Mouse (Mus musculus) limb, embryonic 15.5 days (tissue): ENCODE results near the gene Rlbp1. TPM values are rescaled to one million over a fixed set of nuclear protein-coding genes. Genes with fewer than 3 reads are reported as not detected.

Experiments used
- ATAC-seq: fragments of 200-750 bp; cut with Nextera tagmentation; 2 replicates; pipeline ENCODE4 v1.8.0; 2017; ENCODE audit warnings: low read depth, moderate TSS enrichment; ENCODE audit not compliant: insufficient number of reproducible peaks, low FRiP score, low TSS enrichment
- H3K27ac ChIP-seq: fragments of 300-500 bp; sonication (generic); 2 replicates; pipeline ENCODE4 v1.5.1; 2015; ENCODE audit warnings: moderate library complexity, mild to moderate bottlenecking, inconsistent platforms
- H3K27me3 ChIP-seq: fragments of 300-500 bp; sonication (generic); 2 replicates; pipeline ENCODE4 v1.6.1; 2015; ENCODE audit warnings: inconsistent platforms
- H3K36me3 ChIP-seq: fragments of 300-500 bp; sonication (generic); 2 replicates; pipeline ENCODE4 v1.6.1; 2015; ENCODE audit warnings: inconsistent platforms
- H3K4me1 ChIP-seq: fragments of 300-500 bp; sonication (generic); 2 replicates; pipeline ENCODE4 v1.6.1; 2015; ENCODE audit warnings: inconsistent platforms
- H3K4me2 ChIP-seq: fragments of 300-500 bp; sonication (generic); 2 replicates; pipeline ENCODE4 v1.6.1; 2015; ENCODE audit warnings: mild to moderate bottlenecking, inconsistent platforms
- H3K4me3 ChIP-seq: fragments of 300-500 bp; sonication (generic); 2 replicates; pipeline ENCODE4 v1.5.1; 2015; ENCODE audit warnings: mild to moderate bottlenecking, inconsistent platforms
- H3K9ac ChIP-seq: fragments of 300-500 bp; sonication (generic); 2 replicates; pipeline ENCODE4 v1.6.1; 2015; ENCODE audit warnings: inconsistent platforms
- H3K9me3 ChIP-seq: fragments of 300-500 bp; sonication (generic); 2 replicates; pipeline ENCODE4 v1.6.1; 2016; ENCODE audit warnings: inconsistent platforms
- WGBS: fragments of 180-500 bp; shearing (Covaris S2); methylation state at CpG from one replicate; pipeline ENCODE4 v1.1.7; 2015; 5-methylcytosine and 5-hydroxymethylcytosine counted together
- polyA plus RNA-seq: library from polyadenylated mRNA; unstranded; fragments of >200 nt; fragmentation: Nextera tagmentation; extraction: Ambion mirVana; gene quantifications from 2 replicates; pipeline ENCODE4 v1.2.1, GENCODE M21; 2015

The Rlbp1 gene
- polyA plus RNA-seq, result 1.1 and 2.0 TPM in 2 replicates

DNA sequence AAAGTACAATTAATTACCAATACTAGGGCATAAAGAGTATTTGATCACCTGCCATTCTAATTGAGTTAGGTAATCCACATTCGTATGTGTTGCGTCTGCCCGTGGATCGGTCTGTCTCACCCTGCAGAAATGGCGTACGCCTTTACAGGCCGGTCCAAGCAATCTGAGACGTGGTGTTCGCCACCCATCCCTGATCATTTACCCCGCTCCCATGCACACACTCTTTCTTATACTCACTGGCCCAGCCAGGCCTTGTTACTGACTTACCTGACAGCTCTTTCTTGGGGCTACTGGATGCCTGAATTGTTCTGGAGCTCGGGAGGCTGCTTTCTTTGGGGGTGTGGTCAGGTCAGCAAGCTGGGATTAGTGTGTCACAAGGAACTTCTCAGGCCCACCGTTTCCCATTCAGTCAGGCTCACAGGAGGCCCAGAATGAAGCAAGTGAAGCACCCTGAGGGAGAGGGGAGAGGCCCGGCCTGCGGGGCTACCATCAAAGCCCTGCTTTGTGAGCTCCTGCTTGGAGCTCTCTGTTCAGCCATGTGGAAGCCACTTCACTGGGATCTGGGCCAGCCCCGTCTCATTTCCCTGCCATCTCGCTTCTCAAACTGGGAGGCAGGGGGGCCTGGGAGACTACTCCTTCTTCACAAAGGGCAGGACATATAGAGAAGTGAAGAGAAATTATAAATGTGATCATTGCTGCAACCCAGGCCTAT, at the start of gene Rlbp1:
Rlbp1 (minus strand) TSS at position 627 of the 712 bp plus-strand sequence.
- Histone ChIP-seq H3K9me3 (no peaks in the 10 kb centered on the region), H3K4me1 (peaks cover 10% of the 10 kb centered on the region; the same call in 1 of the 2 replicates), H3K9ac (no peak within 1 kb of the TSS), H3K4me2 (no peak within 1 kb of the TSS), H3K27me3 (no peaks in the 10 kb centered on the region), H3K4me3 (no peak within 1 kb of the TSS), H3K27ac (peak within 1 kb of the TSS; percentile 19; the same call in 1 of the 2 replicates), H3K36me3 (no peaks in the 10 kb centered on the region)
- 68% methylated on average over 16 of the region's 16 CpGs for WGBS
- no peak for ATAC-seq

- H3K9ac ChIP-seq, result no peak overlapping the region
- no peak overlapping the region for H3K4me3 ChIP-seq
- H3K27ac ChIP-seq, result no peak overlapping the region
- H3K36me3 ChIP-seq, result no peaks in the 10 kb centered on the region
- no peak for ATAC-seq
- no peaks in the 10 kb centered on the region for H3K27me3 ChIP-seq
- H3K9me3 ChIP-seq, result no peaks in the 10 kb centered on the region
- H3K4me2 ChIP-seq, result no peak overlapping the region
- 71% methylated on average over 5 of the region's 5 CpGs for WGBS
- no peaks in the 10 kb centered on the region for H3K4me1 ChIP-seq
Observed at GRCm38 (mm10) chr7:79428243-79428642, 41.4 kb upstream of the Rlbp1 start.

DNA sequence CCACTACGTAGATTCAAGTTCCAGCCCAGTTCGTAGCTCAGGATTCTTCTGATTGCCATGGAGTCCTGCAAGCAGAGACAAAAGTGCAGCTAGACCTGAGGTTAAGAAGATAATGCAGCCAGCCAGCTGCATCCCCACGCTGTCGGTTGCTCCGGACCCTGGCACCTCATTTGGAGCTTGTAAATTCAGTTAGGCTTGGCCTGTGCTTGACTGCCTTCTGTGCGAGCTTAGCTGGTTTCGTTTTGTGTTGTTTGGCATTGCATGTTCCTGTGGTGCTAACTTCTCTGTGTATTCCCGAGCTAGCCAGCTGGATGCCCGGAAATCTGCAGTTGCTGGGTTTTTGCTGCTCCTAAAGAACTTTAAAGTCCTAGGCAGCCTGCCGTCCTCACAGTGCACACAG, 39.0 kb upstream of the Rlbp1 start:
- Histone ChIP-seq H3K27ac (no peak overlapping the region), H3K9me3 (no peaks in the 10 kb centered on the region), H3K9ac (no peak overlapping the region), H3K4me2 (no peak overlapping the region), H3K36me3 (no peaks in the 10 kb centered on the region), H3K4me1 (no peaks in the 10 kb centered on the region), H3K4me3 (no peak overlapping the region), H3K27me3 (no peaks in the 10 kb centered on the region)
- no peak for ATAC-seq
- WGBS, result 70% methylated on average over 10 of the region's 10 CpGs

GRCm38 (mm10) chr7:79422876-79423275, 36.0 kb upstream of the Rlbp1 start:
- no peak overlapping the region for H3K4me3 ChIP-seq
- H3K4me2 ChIP-seq, result no peak overlapping the region
- H3K27ac ChIP-seq, result no peak overlapping the region
- 91% methylated on average over 10 of the region's 10 CpGs for whole genome bisulfite sequencing
- H3K9ac ChIP-seq, result no peak overlapping the region
- H3K9me3 ChIP-seq, result no peaks in the 10 kb centered on the region
- no peak for ATAC-seq
- H3K27me3 ChIP-seq, result no peaks in the 10 kb centered on the region
- H3K36me3 ChIP-seq, result 0 out of 2 replicates have a peak, but pooled peaks cover 2% of the 10 kb centered on the region
- no peaks in the 10 kb centered on the region for H3K4me1 ChIP-seq

DNA sequence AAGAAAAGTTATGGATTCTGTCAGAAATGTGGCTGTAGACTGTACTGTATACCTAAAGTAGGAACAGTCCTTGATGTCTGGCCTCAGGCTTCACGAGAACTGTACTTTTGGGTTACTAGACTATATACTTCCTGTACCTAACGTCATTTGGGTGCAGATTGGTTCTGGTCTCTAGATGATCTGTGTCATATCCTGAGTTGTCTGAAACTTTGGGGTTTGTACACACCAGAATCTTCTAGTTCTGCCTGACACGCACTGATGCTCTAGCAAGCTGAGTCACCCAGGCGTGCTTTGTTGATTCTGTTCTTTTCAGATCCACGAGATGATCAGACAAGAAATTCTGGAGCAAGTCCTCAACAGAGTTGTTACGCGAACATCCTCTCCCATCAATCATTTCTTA, 33.1 kb upstream of the Rlbp1 start:
- WGBS, result 87% methylated on average over 7 of the region's 7 CpGs
- 0 out of 2 replicates have a peak, but pooled peaks cover 2% of the 10 kb centered on the region for H3K36me3 ChIP-seq
- no peak overlapping the region for H3K4me2 ChIP-seq
- no peaks in the 10 kb centered on the region for H3K9me3 ChIP-seq
- H3K4me1 ChIP-seq, result peaks cover 2% of the 10 kb centered on the region; the same call in 1 of the 2 replicates
- H3K9ac ChIP-seq, result no peak overlapping the region
- H3K27ac ChIP-seq, result no peak overlapping the region
- no peaks in the 10 kb centered on the region for H3K27me3 ChIP-seq
- H3K4me3 ChIP-seq, result no peak overlapping the region
- ATAC-seq, result no peak

GRCm38 (mm10) chr7:79414449-79415375, 27.9 kb upstream of the Rlbp1 start:
- Histone ChIP-seq H3K36me3 (0 out of 2 replicates have a peak, but pooled peaks cover 2% of the 10 kb centered on the region), H3K27ac (0 out of 2 replicates have a peak overlapping the region, but pooled peaks have one; percentile 1), H3K4me1 (peaks cover 2% of the 10 kb centered on the region; the same call in 1 of the 2 replicates), H3K4me2 (peak overlapping the region; percentile 30), H3K4me3 (no peak overlapping the region), H3K27me3 (no peaks in the 10 kb centered on the region), H3K9ac (no peak overlapping the region), H3K9me3 (no peaks in the 10 kb centered on the region)
- no peak for ATAC-seq
- WGBS, result 32% methylated on average over 18 of the region's 18 CpGs

DNA sequence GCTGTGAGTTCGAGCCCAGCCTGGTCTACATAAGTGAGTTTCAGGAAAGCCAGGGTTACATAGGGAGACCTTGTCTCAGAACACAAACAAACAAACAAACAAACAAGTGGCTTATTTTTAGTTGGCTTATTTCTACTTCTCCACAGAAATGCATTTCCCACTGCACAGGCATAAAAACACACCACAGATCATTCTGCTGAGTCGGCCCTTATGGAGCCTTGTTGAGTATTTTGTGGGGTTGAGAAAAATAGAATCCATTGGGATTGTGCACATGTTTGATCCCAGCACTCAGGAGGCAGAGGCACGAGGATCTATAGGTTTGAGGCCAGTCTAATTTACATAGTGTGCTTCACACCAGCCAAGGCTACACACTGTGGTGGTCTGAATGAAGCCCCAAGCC, 13.4 kb upstream of the Rlbp1 start:
- ATAC-seq, result no peak
- H3K27me3 ChIP-seq, result no peaks in the 10 kb centered on the region
- H3K27ac ChIP-seq, result no peak overlapping the region

DNA sequence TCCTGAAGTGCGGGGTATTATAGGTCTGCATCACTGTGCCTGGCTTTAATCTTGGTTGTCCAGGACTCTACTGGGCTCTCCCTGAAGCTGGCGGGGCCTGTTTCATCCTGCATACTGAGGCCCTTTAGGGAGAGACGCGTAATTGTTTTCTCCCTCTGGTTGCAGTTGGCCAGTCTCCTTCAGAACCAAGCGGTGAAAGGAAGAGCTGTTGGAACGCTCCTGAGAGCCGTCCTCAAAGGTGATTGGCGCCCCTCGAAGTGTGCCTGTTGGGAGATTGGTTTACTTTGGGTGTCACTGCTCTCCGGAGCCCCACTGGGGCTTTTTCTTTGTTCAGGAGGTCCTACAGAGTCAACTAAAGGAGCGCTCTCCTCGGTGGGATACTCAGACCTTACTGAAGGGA, 12.1 kb upstream of the Rlbp1 start:
- Histone ChIP-seq H3K27ac (no peak overlapping the region), H3K9ac (no peak overlapping the region), H3K4me1 (0 out of 2 replicates have a peak, but pooled peaks cover 5% of the 10 kb centered on the region), H3K4me3 (no peak overlapping the region), H3K4me2 (no peak overlapping the region), H3K27me3 (no peaks in the 10 kb centered on the region), H3K9me3 (no peaks in the 10 kb centered on the region), H3K36me3 (no peaks in the 10 kb centered on the region)
- WGBS, result 83% methylated on average over 12 of the region's 12 CpGs
- no peak for ATAC-seq

More for the DNA sequence above, 13.4 kb upstream of the Rlbp1 start:
- Histone ChIP-seq H3K4me1 (0 out of 2 replicates have a peak, but pooled peaks cover 5% of the 10 kb centered on the region), H3K9me3 (no peaks in the 10 kb centered on the region), H3K4me2 (no peak overlapping the region), H3K4me3 (no peak overlapping the region), H3K36me3 (no peaks in the 10 kb centered on the region), H3K9ac (no peak overlapping the region)
- WGBS, result 89% methylated on average over 3 of the region's 3 CpGs

DNA sequence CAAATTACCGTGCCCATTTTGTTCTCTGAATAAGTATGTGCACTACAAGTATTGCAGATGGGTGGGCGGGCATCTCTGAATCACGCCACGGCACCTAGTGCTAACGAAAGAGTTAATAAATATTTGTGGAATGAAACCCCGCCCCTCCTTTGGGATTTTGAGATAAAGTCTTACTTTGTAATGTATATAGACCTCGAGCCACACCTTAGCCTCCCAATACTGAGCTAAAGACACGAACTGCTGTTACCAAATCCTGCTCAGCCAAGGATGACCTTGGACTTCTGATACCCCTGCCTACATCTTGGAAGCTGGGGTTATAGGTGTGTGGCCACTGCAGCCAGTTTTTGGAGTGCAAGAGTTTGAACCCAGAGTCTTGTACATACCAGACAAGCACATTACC, 11.6 kb upstream of the Rlbp1 start:
- 0 out of 2 replicates have a peak, but pooled peaks cover 5% of the 10 kb centered on the region for H3K4me1 ChIP-seq
- WGBS, result 70% methylated on average over 8 of the region's 8 CpGs
- H3K27me3 ChIP-seq, result no peaks in the 10 kb centered on the region
- H3K27ac ChIP-seq, result no peak overlapping the region
- no peaks in the 10 kb centered on the region for H3K36me3 ChIP-seq
- no peak overlapping the region for H3K9ac ChIP-seq
- H3K9me3 ChIP-seq, result no peaks in the 10 kb centered on the region
- no peak overlapping the region for H3K4me2 ChIP-seq
- no peak overlapping the region for H3K4me3 ChIP-seq
- no peak for ATAC-seq

GRCm38 (mm10) chr7:79397446-79397963, 10.7 kb upstream of the Rlbp1 start:
- Histone ChIP-seq H3K27ac (no peak overlapping the region), H3K9ac (no peak overlapping the region), H3K4me2 (no peak overlapping the region), H3K36me3 (no peaks in the 10 kb centered on the region), H3K27me3 (no peaks in the 10 kb centered on the region), H3K4me3 (no peak overlapping the region), H3K4me1 (peaks cover 11% of the 10 kb centered on the region), H3K9me3 (no peaks in the 10 kb centered on the region)
- no peak for ATAC-seq
- 36% methylated on average over 10 of the region's 10 CpGs for WGBS

DNA sequence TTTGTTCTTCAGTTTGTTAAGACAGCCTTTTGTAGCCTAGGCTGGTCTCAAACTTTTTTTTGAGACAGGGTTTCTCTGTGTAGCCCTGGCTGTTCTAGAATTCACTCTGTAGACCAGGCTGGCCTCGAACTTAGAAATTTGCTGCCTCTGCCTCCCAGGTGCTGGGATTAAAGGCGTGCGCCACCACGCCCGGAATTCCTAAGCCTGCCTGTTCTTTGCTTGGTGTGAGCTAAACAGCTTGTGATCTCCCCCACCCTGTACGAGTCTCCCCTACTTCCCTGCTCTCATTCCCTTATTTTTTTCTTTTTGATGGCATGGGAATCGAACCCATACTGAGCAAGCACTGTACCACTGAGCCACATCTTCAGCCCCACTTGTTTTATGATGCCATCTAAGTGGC, 8.3 kb upstream of the Rlbp1 start:
- Histone ChIP-seq H3K4me1 (peaks cover 15% of the 10 kb centered on the region), H3K36me3 (no peaks in the 10 kb centered on the region), H3K27me3 (no peaks in the 10 kb centered on the region), H3K9me3 (no peaks in the 10 kb centered on the region), H3K4me3 (no peak overlapping the region), H3K4me2 (no peak overlapping the region), H3K27ac (no peak overlapping the region), H3K9ac (no peak overlapping the region)
- ATAC-seq, result no peak
- whole genome bisulfite sequencing, result 78% methylated on average over 7 of the region's 7 CpGs
